Mouse (Mus musculus) kidney, embryonic 16.5 days (tissue): ENCODE data around the gene Olfr583. TPM values are rescaled to one million over a fixed set of nuclear protein-coding genes. Genes with fewer than 3 reads are reported as not detected.

ENCODE experiments used
- ATAC-seq: fragments of 200-750 bp; cut with Nextera tagmentation; 2 replicates; pipeline ENCODE4 v1.8.0; 2017; ENCODE audit warnings: moderate TSS enrichment; ENCODE audit not compliant: low FRiP score, low TSS enrichment
- H3K27ac ChIP-seq: fragments of 300-500 bp; sonication (generic); 2 replicates; pipeline ENCODE4 v1.5.1; 2014; ENCODE audit warnings: low read length
- H3K27me3 ChIP-seq: fragments of 300-500 bp; sonication (generic); 2 replicates; pipeline ENCODE4 v1.6.1; 2014; ENCODE audit warnings: low read length, control low read depth, mixed read lengths; ENCODE audit not compliant: insufficient read depth
- H3K36me3 ChIP-seq: fragments of 300-500 bp; sonication (generic); 2 replicates; pipeline ENCODE4 v1.6.1; 2014; ENCODE audit warnings: low read length, control low read depth, mixed read lengths; ENCODE audit not compliant: insufficient read depth
- H3K4me1 ChIP-seq: fragments of 300-500 bp; sonication (generic); 2 replicates; pipeline ENCODE4 v1.6.1; 2014; ENCODE audit warnings: low read length, control low read depth, mixed read lengths; ENCODE audit not compliant: insufficient read depth
- H3K4me2 ChIP-seq: fragments of 300-500 bp; sonication (generic); replicated peaks from 2 replicates; pipeline ENCODE4 v1.6.1; 2014; ENCODE audit warnings: low read depth, low read length
- H3K4me3 ChIP-seq: fragments of 300-500 bp; sonication (generic); 2 replicates; pipeline ENCODE4 v1.5.1; 2014; ENCODE audit warnings: mild to moderate bottlenecking, low read length
- H3K9ac ChIP-seq: fragments of 300-500 bp; sonication (generic); replicated peaks from 2 replicates; pipeline ENCODE4 v1.6.1; 2014; ENCODE audit warnings: low read length
- H3K9me3 ChIP-seq: fragments of 300-500 bp; sonication (generic); 2 replicates; pipeline ENCODE4 v1.6.1; 2016; ENCODE audit warnings: low read length, control low read depth
- WGBS: fragments of 180-500 bp; shearing (Covaris S2); extraction: QIAGEN DNeasy Blood & Tissue Kit; methylation state at CpG from one replicate; pipeline ENCODE4 v1.1.7; 2014; 5-methylcytosine and 5-hydroxymethylcytosine counted together
- polyA plus RNA-seq: library from polyadenylated mRNA; unstranded; fragments of >200 nt; fragmentation: Nextera tagmentation; extraction: Ambion mirVana; gene quantifications from 2 replicates; pipeline ENCODE4 v1.2.1, GENCODE M21; 2015

The Olfr583 gene
- not detected in 2 replicates for polyA plus RNA-seq

- no peak for ATAC-seq
- WGBS = 83% methylated on average over 1 of the region's 1 CpGs
Observed at GRCm38 (mm10) chr7:103051000-103051399, at the start of gene Olfr583. TSS of gene Olfr583 (plus strand) at chr7:103051300.

GRCm38 (mm10) chr7:103037724-103038123 is 13.4 kb upstream of the Olfr583 start, which contains the start of gene Olfr582:
TSS of gene Olfr582 (plus strand) at chr7:103038024.
- Histone ChIP-seq H3K27me3 (no peaks in the 10 kb centered on the region), H3K4me2 (no peak within 1 kb of the TSS), H3K27ac (no peak within 1 kb of the TSS), H3K36me3 (no peaks in the 10 kb centered on the region), H3K9ac (no peak within 1 kb of the TSS), H3K4me1 (no peaks in the 10 kb centered on the region), H3K9me3 (no peaks in the 10 kb centered on the region), H3K4me3 (no peak within 1 kb of the TSS)
- no peak for ATAC-seq

More at GRCm38 (mm10) chr7:103051000-103051399, at the start of gene Olfr583:
- no peaks in the 10 kb centered on the region for H3K36me3 ChIP-seq
- no peak within 1 kb of the TSS for H3K27ac ChIP-seq
- H3K9me3 ChIP-seq = no peaks in the 10 kb centered on the region
- H3K4me3 ChIP-seq = no peak within 1 kb of the TSS
- H3K9ac ChIP-seq = no peak within 1 kb of the TSS
- H3K4me2 ChIP-seq = no peak within 1 kb of the TSS
- H3K4me1 ChIP-seq = no peaks in the 10 kb centered on the region
- no peaks in the 10 kb centered on the region for H3K27me3 ChIP-seq

GRCm38 (mm10) chr7:103081585-103081984 is 30.5 kb downstream of the Olfr583 start, which contains the start of gene Olfr584:
TSS of gene Olfr584 (plus strand) at chr7:103081885.
- H3K4me3 ChIP-seq = no peak within 1 kb of the TSS
- no peak within 1 kb of the TSS for H3K27ac ChIP-seq
- H3K27me3 ChIP-seq = no peaks in the 10 kb centered on the region
- H3K9me3 ChIP-seq = no peaks in the 10 kb centered on the region
- ATAC-seq = no peak
- H3K4me2 ChIP-seq = no peak within 1 kb of the TSS
- WGBS = 84% methylated on average over 1 of the region's 1 CpGs
- no peaks in the 10 kb centered on the region for H3K36me3 ChIP-seq
- no peak within 1 kb of the TSS for H3K9ac ChIP-seq
- no peaks in the 10 kb centered on the region for H3K4me1 ChIP-seq

- no peak for ATAC-seq
- H3K9ac ChIP-seq = no peak within 1 kb of the TSS
- H3K36me3 ChIP-seq = no peaks in the 10 kb centered on the region
- no peaks in the 10 kb centered on the region for H3K9me3 ChIP-seq
- no peak within 1 kb of the TSS for H3K4me2 ChIP-seq
- no peaks in the 10 kb centered on the region for H3K27me3 ChIP-seq
- H3K27ac ChIP-seq = no peak within 1 kb of the TSS
- H3K4me1 ChIP-seq = no peaks in the 10 kb centered on the region
- 71% methylated on average over 1 of the region's 1 CpGs for WGBS
- no peak within 1 kb of the TSS for H3K4me3 ChIP-seq
Observed at GRCm38 (mm10) chr7:103097420-103097819, 46.3 kb downstream of the Olfr583 start, which contains the start of gene Olfr585. TSS of gene Olfr585 (plus strand) at chr7:103097720.

Other genes starting within 250 kb of the Olfr583 start
- gene Olfr564, start 247.8 kb upstream of the Olfr583 start, polyA plus RNA-seq = not detected in 2 replicates
- gene Olfr566, start 192.5 kb upstream of the Olfr583 start, polyA plus RNA-seq = not detected in 2 replicates
- gene Olfr568, start 174.2 kb upstream of the Olfr583 start, polyA plus RNA-seq = not detected in 2 replicates
- gene Olfr569, start 160.4 kb upstream of the Olfr583 start, polyA plus RNA-seq = not detected in 2 replicates
- not detected in 2 replicates for gene Olfr570, start 156.7 kb upstream of the Olfr583 start, polyA plus RNA-seq
- gene Olfr571, start 133.8 kb upstream of the Olfr583 start, polyA plus RNA-seq = not detected in 2 replicates
- gene Olfr572, start 126.9 kb upstream of the Olfr583 start, polyA plus RNA-seq = not detected in 2 replicates
- gene Olfr573-ps1, start 108.7 kb upstream of the Olfr583 start, polyA plus RNA-seq = not detected in 2 replicates
- gene Olfr574, start 102.8 kb upstream of the Olfr583 start, polyA plus RNA-seq = not detected in 2 replicates
- gene Olfr575, start 92.5 kb upstream of the Olfr583 start, polyA plus RNA-seq = not detected in 2 replicates
- not detected in 2 replicates for gene Olfr576, start 88.6 kb upstream of the Olfr583 start, polyA plus RNA-seq
- gene Olfr577, start 75.4 kb upstream of the Olfr583 start, polyA plus RNA-seq = not detected in 2 replicates
- gene Olfr578, start 62.0 kb upstream of the Olfr583 start, polyA plus RNA-seq = not detected in 2 replicates
- not detected in 2 replicates for gene Olfr582, start 13.3 kb upstream of the Olfr583 start, polyA plus RNA-seq
- not detected in 2 replicates for gene Olfr584, start 30.6 kb downstream of the Olfr583 start, polyA plus RNA-seq
- gene Olfr585, start 46.4 kb downstream of the Olfr583 start, polyA plus RNA-seq = not detected in 2 replicates
- gene Olfr586, start 74.3 kb downstream of the Olfr583 start, polyA plus RNA-seq = not detected in 2 replicates
- gene Olfr588-ps1, start 89.6 kb downstream of the Olfr583 start, polyA plus RNA-seq = not detected in 2 replicates
- gene Olfr589, start 105.1 kb downstream of the Olfr583 start, polyA plus RNA-seq = not detected in 2 replicates
- not detected in 2 replicates for gene Olfr591, start 127.0 kb downstream of the Olfr583 start, polyA plus RNA-seq
- not detected in 2 replicates for gene Olfr592, start 133.5 kb downstream of the Olfr583 start, polyA plus RNA-seq
- gene Olfr593, start 160.6 kb downstream of the Olfr583 start, polyA plus RNA-seq = not detected in 2 replicates
- gene Olfr594, start 165.7 kb downstream of the Olfr583 start, polyA plus RNA-seq = not detected in 2 replicates
- gene Usp17ld, start 201.2 kb downstream of the Olfr583 start, polyA plus RNA-seq = not detected in 2 replicates